Mouse (Mus musculus) neural tube, embryonic 15.5 days (tissue): Measurements from ENCODE around the gene Gm45799. TPM values are rescaled to one million over a fixed set of nuclear protein-coding genes. Genes with fewer than 3 reads are reported as not detected.

Source experiments
- ATAC-seq: fragments of 200-750 bp; cut with Nextera tagmentation; 2 replicates; pipeline ENCODE4 v1.8.0; 2017; ENCODE audit warnings: mild to moderate bottlenecking, moderate TSS enrichment, moderate library complexity; ENCODE audit not compliant: low FRiP score
- H3K27ac ChIP-seq: fragments of 300-500 bp; sonication (generic); replicated peaks from 2 replicates; pipeline ENCODE4 v1.5.1; 2015; ENCODE audit warnings: mild to moderate bottlenecking, inconsistent platforms
- H3K27me3 ChIP-seq: fragments of 300-500 bp; sonication (generic); replicated peaks from 2 replicates; pipeline ENCODE4 v1.6.1; 2015; ENCODE audit warnings: inconsistent platforms
- H3K36me3 ChIP-seq: fragments of 300-500 bp; sonication (generic); 2 replicates; pipeline ENCODE4 v1.6.1; 2015; ENCODE audit warnings: inconsistent platforms
- H3K4me1 ChIP-seq: fragments of 300-500 bp; sonication (generic); 2 replicates; pipeline ENCODE4 v1.6.1; 2015; ENCODE audit warnings: inconsistent platforms
- H3K4me2 ChIP-seq: fragments of 300-500 bp; sonication (generic); 2 replicates; pipeline ENCODE4 v1.6.1; 2015; ENCODE audit warnings: inconsistent platforms, mild to moderate bottlenecking, moderate library complexity
- H3K4me3 ChIP-seq: fragments of 300-500 bp; sonication (generic); replicated peaks from 2 replicates; pipeline ENCODE4 v1.5.1; 2015; ENCODE audit warnings: mild to moderate bottlenecking, inconsistent platforms
- H3K9ac ChIP-seq: fragments of 300-500 bp; sonication (generic); replicated peaks from 2 replicates; pipeline ENCODE4 v1.6.1; 2015; ENCODE audit warnings: mild to moderate bottlenecking, inconsistent platforms
- H3K9me3 ChIP-seq: fragments of 300-500 bp; sonication (generic); replicated peaks from 2 replicates; pipeline ENCODE4 v1.6.1; 2016; ENCODE audit warnings: inconsistent platforms
- WGBS: fragments of 180-500 bp; shearing (Covaris S2); methylation state at CpG from one replicate; pipeline ENCODE4 v1.1.7; 2015; ENCODE audit warnings: mixed read lengths; 5-methylcytosine and 5-hydroxymethylcytosine counted together
- polyA plus RNA-seq: library from polyadenylated mRNA; unstranded; fragments of >200 nt; fragmentation: Nextera tagmentation; extraction: Ambion mirVana; gene quantifications from 2 replicates; pipeline ENCODE4 v1.2.1, GENCODE M21; 2015

The Gm45799 gene
- polyA plus RNA-seq, 1 experiment from 2014 or later, result 16.6 TPM

DNA sequence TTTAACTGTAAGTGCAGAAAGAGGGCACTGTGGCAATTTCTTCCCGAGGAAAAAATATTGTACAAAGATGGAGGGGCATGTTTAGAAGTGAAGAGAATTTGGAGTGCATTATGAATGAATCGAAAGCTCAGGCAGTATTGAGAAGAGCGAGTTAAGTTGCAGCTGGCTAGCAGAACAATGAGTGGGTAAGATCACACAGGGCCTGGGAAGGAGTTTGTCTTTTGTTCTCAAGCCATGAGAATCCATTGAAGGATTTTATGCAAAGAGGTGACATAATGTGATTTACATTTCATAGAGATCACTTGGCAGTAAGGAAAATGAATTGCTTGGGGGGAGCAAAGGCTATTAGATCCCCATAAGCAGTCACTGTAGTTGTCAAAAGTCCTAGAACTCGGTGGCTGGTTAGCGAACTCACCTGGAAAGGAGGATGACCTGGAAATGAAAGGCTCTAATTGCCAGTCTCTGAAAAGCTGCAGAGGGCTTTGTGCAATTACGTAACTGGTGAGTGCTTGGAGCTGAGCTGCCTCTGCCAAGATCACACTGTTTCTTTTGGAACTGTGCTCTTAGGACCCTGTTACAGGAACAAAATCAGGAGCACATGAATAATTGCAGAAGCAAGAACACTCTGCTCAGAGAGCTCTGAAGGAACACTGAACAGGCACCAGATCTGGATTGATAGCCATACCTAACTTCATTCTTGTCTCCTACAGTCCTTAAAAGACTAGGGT, 88.5 kb downstream of the Gm45799 start:
- no peaks in the 10 kb centered on the region for H3K27me3 ChIP-seq
- H3K36me3 ChIP-seq, result peaks cover 47% of the 10 kb centered on the region
- no peak overlapping the region for H3K27ac ChIP-seq
- H3K4me3 ChIP-seq, result no peak overlapping the region
- no peak for ATAC-seq
- H3K9ac ChIP-seq, result no peak overlapping the region
- WGBS, result 55% methylated on average over 6 of the region's 6 CpGs
- peaks cover 3% of the 10 kb centered on the region; the same call in 1 of the 2 replicates for H3K4me1 ChIP-seq
- no peak overlapping the region for H3K4me2 ChIP-seq
- no peaks in the 10 kb centered on the region for H3K9me3 ChIP-seq

DNA sequence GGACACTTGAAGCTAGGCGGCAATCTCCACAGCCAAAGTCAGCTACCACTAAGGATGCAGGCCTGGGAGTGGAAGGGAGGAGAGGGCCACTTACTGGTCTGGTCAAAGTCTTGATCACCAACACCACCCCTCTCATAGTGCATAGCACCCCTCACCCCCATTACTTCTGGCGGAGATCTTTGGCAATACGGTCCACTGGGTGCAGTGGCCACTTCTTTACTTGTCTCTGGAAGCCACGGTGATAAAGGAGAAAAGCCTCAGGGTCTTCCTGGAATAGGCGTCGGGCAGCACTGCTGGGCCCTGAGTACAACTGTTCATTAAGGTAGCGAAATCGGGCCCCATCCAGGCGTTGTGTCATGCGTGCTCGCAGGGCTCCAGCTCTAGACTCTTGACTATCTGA, 93.5 kb downstream of the Gm45799 start:
- peaks cover 28% of the 10 kb centered on the region for H3K4me1 ChIP-seq
- H3K27ac ChIP-seq, result no peak overlapping the region
- H3K36me3 ChIP-seq, result peaks cover 54% of the 10 kb centered on the region
- H3K4me2 ChIP-seq, result no peak overlapping the region
- WGBS, result 96% methylated on average over 11 of the region's 11 CpGs
- H3K9me3 ChIP-seq, result no peaks in the 10 kb centered on the region
- no peak overlapping the region for H3K9ac ChIP-seq
- ATAC-seq, result no peak
- H3K4me3 ChIP-seq, result no peak overlapping the region
- H3K27me3 ChIP-seq, result no peaks in the 10 kb centered on the region

Other genes starting within 250 kb of the Gm45799 start
- 39.0 and 41.9 TPM in 2 replicates for gene Fam160a2, start 240.5 kb upstream of the Gm45799 start, polyA plus RNA-seq
- 0.08 and 0.09 TPM in 2 replicates for gene Cnga4, start 236.0 kb upstream of the Gm45799 start, polyA plus RNA-seq
- gene Cckbr, start 214.8 kb upstream of the Gm45799 start, polyA plus RNA-seq, result 5.3 and 6.2 TPM in 2 replicates
- 34.6 and 39.9 TPM in 2 replicates for gene Cavin3, start 158.3 kb upstream of the Gm45799 start, polyA plus RNA-seq
- gene Smpd1, start 86.2 kb upstream of the Gm45799 start, polyA plus RNA-seq, result 83.2 and 91.4 TPM in 2 replicates
- gene Apbb1, start 58.9 kb upstream of the Gm45799 start, polyA plus RNA-seq, result 248 and 299 TPM in 2 replicates
- 0.36 and 0.59 TPM in 2 replicates for gene Hpx, start 40.4 kb upstream of the Gm45799 start, polyA plus RNA-seq
- gene Trim3, start 7.0 kb upstream of the Gm45799 start, polyA plus RNA-seq, result 91.6 and 107 TPM in 2 replicates
- 163 and 179 TPM in 2 replicates for gene Timm10b, start 496 bp upstream of the Gm45799 start, polyA plus RNA-seq
- 82.0 and 89.0 TPM in 2 replicates for gene Arfip2, start 136 bp upstream of the Gm45799 start, polyA plus RNA-seq
- gene Dnhd1, start 10.3 kb downstream of the Gm45799 start, polyA plus RNA-seq, result 1.3 and 1.9 TPM in 2 replicates
- gene Ilk, start 96.0 kb downstream of the Gm45799 start, polyA plus RNA-seq, result 204 and 227 TPM in 2 replicates
- 27.8 and 28.8 TPM in 2 replicates for gene Rrp8, start 96.8 kb downstream of the Gm45799 start, polyA plus RNA-seq
- gene Taf10, start 103.8 kb downstream of the Gm45799 start, polyA plus RNA-seq, result 101 and 102 TPM in 2 replicates
- 41.4 and 50.2 TPM in 2 replicates for gene Tpp1, start 111.7 kb downstream of the Gm45799 start, polyA plus RNA-seq
- gene Dchs1, start 147.1 kb downstream of the Gm45799 start, polyA plus RNA-seq, result 10.0 and 10.8 TPM in 2 replicates
- 189 and 232 TPM in 2 replicates for gene Mrpl17, start 170.5 kb downstream of the Gm45799 start, polyA plus RNA-seq